Mouse (Mus musculus) forebrain, embryonic 15.5 days (tissue): ENCODE measurements at regions not wholly inside any gene's neighbourhood (a gene's known extent, or its start where the extent isn't known, plus 50 kb on each side); places are given as distances from the start of the nearest gene placed in this dataset.

Source experiments
- ATAC-seq: fragments of 200-750 bp; cut with Nextera tagmentation; replicated peaks from 2 replicates; pipeline ENCODE4 v1.8.0; 2017; ENCODE audit warnings: mild to moderate bottlenecking, moderate TSS enrichment, moderate library complexity
- H3K27ac ChIP-seq: fragments of 300-500 bp; sonication (generic); replicated peaks from 2 replicates; pipeline ENCODE4 v1.5.1; 2015; ENCODE audit warnings: mild to moderate bottlenecking, inconsistent platforms
- H3K27me3 ChIP-seq: fragments of 300-500 bp; sonication (generic); 2 replicates; pipeline ENCODE4 v1.6.1; 2015; ENCODE audit warnings: inconsistent platforms
- H3K36me3 ChIP-seq: fragments of 300-500 bp; sonication (generic); 2 replicates; pipeline ENCODE4 v1.6.1; 2015; ENCODE audit warnings: mild to moderate bottlenecking, inconsistent platforms
- H3K4me1 ChIP-seq: fragments of 300-500 bp; sonication (generic); 2 replicates; pipeline ENCODE4 v1.6.1; 2015; ENCODE audit warnings: inconsistent platforms
- H3K4me2 ChIP-seq: fragments of 300-500 bp; sonication (generic); replicated peaks from 2 replicates; pipeline ENCODE4 v1.6.1; 2015; ENCODE audit warnings: mild to moderate bottlenecking, inconsistent platforms
- H3K4me3 ChIP-seq: fragments of 300-500 bp; sonication (generic); 2 replicates; pipeline ENCODE4 v1.5.1; 2015; ENCODE audit warnings: mild to moderate bottlenecking, inconsistent platforms
- H3K9ac ChIP-seq: fragments of 300-500 bp; sonication (generic); replicated peaks from 2 replicates; pipeline ENCODE4 v1.6.1; 2015; ENCODE audit warnings: mild to moderate bottlenecking, inconsistent platforms
- H3K9me3 ChIP-seq: fragments of 300-500 bp; sonication (generic); 2 replicates; pipeline ENCODE4 v1.6.1; 2016; ENCODE audit warnings: inconsistent platforms
- whole genome bisulfite sequencing: fragments of 180-500 bp; shearing (Covaris S2); methylation state at CpG from one replicate; pipeline ENCODE4 v1.1.7; 2015; ENCODE audit warnings: mixed read lengths; 5-methylcytosine and 5-hydroxymethylcytosine counted together

GRCm38 (mm10) chr9:101329032-101329824 is 77.6 kb upstream of the Ppp2r3a start:
- WGBS: 40% methylated on average over 8 of the region's 8 CpGs

GRCm38 (mm10) chr9:101326961-101327360 is 75.4 kb upstream of the Ppp2r3a start:
- no peak for ATAC-seq
- Histone ChIP-seq H3K4me3 (no peak overlapping the region), H3K4me1 (no peaks in the 10 kb centered on the region), H3K27ac (no peak overlapping the region), H3K4me2 (no peak overlapping the region), H3K9me3 (no peaks in the 10 kb centered on the region), H3K27me3 (no peaks in the 10 kb centered on the region), H3K9ac (no peak overlapping the region), H3K36me3 (no peaks in the 10 kb centered on the region)
- 40% methylated on average over 3 of the region's 3 CpGs for WGBS

More at GRCm38 (mm10) chr9:101329032-101329824, 77.6 kb upstream of the Ppp2r3a start:
- H3K4me3 ChIP-seq: no peak overlapping the region
- H3K27me3 ChIP-seq: no peaks in the 10 kb centered on the region
- H3K4me2 ChIP-seq: no peak overlapping the region
- no peaks in the 10 kb centered on the region for H3K36me3 ChIP-seq
- no peak overlapping the region for H3K9ac ChIP-seq
- H3K4me1 ChIP-seq: no peaks in the 10 kb centered on the region
- no peak for ATAC-seq
- no peak overlapping the region for H3K27ac ChIP-seq
- H3K9me3 ChIP-seq: no peaks in the 10 kb centered on the region

- 37% methylated on average over 4 of the region's 4 CpGs for WGBS
- Histone ChIP-seq H3K9me3 (no peaks in the 10 kb centered on the region), H3K27me3 (no peaks in the 10 kb centered on the region), H3K4me3 (no peak overlapping the region), H3K27ac (no peak overlapping the region), H3K36me3 (no peaks in the 10 kb centered on the region), H3K4me1 (peaks cover 4% of the 10 kb centered on the region; the same call in 1 of the 2 replicates), H3K4me2 (no peak overlapping the region), H3K9ac (no peak overlapping the region)
- ATAC-seq: no peak
These were observed 62.4 kb upstream of the Ppp2r3a start for GRCm38 (mm10) chr9:101314036-101314435.

- Histone ChIP-seq H3K4me1 (no peaks in the 10 kb centered on the region), H3K4me3 (no peak overlapping the region), H3K4me2 (no peak overlapping the region), H3K9me3 (no peaks in the 10 kb centered on the region), H3K27ac (no peak overlapping the region), H3K9ac (no peak overlapping the region), H3K27me3 (no peaks in the 10 kb centered on the region), H3K36me3 (no peaks in the 10 kb centered on the region)
- ATAC-seq: no peak
- WGBS: 85% methylated on average over 10 of the region's 10 CpGs
These were observed 54.9 kb upstream of the Ppp2r3a start for GRCm38 (mm10) chr9:101306408-101306935.

GRCm38 (mm10) chr9:101305730-101306129 is 54.1 kb upstream of the Ppp2r3a start:
- Histone ChIP-seq H3K9me3 (no peaks in the 10 kb centered on the region), H3K27ac (no peak overlapping the region), H3K27me3 (no peaks in the 10 kb centered on the region), H3K4me1 (no peaks in the 10 kb centered on the region), H3K4me3 (no peak overlapping the region), H3K9ac (no peak overlapping the region), H3K36me3 (no peaks in the 10 kb centered on the region), H3K4me2 (no peak overlapping the region)
- no peak for ATAC-seq
- WGBS: 84% methylated on average over 4 of the region's 4 CpGs
